ENCODE assay signal across 11 mouse cellular contexts in the genomic region with DNA sequence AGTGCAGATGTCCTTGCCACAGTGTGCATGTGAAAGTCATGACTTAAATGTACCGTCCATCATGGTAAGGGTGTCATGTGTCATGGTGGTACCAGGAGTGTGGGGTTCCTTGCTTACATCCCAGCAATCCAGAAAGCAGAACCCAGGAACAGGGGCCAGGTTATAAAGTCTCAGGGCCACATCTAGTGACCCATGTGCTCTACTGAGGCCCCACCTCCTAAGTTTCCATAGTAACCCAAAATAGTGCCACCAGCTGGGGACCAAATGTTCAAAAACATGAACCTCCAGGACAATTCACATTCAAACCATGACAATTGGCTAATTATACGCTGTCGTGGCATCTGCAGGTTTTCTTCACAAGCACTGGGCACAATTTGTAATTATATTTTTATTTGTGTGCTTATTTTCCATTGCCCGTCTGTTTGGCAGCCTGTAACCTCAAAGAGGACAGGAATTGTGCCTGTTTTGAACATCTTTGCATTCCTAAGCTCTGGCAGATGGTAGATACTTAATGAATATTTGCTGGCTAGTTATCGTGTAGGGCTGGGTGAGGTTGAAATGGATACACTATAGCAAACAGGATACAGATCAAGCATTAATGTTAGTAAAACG.
A peak's percentile ranks its signal among the peaks of the same experiment; 100 is the strongest.
DNase-seq lines count a peak whose midpoint lies in the region; ATAC-seq and TF ChIP-seq lines count a peak whose summit lies in the region.
"Had no signal": no experiment of that assay in that cellular context is flagged by ENCODE, and none has a peak within 500 bp of the region (broad histone marks: within the 10 kb centered on the region; RNA-seq: fewer than 3 reads in every experiment).

No protein-coding gene starts in this region.

- peaks cover 4% of the 10 kb centered on the region; the same call in 1 of the 2 replicates for H3K4me1 ChIP-seq in forebrain, postnatal 0 days (ENCODE audit: insufficient read depth)
- H3K4me1 ChIP-seq: heart, embryonic 15.5 days had no signal

- no peak overlapping the region for H3K4me2 ChIP-seq in forebrain, postnatal 0 days (ENCODE audit: low read depth)
- H3K4me2 ChIP-seq: heart, embryonic 15.5 days; neural tube, embryonic 13.5 days had no signal

- TF ChIP-seq CTCF in forebrain, postnatal 0 days (IDR thresholded peaks at IDR 0.05; ENCODE audit: low read depth) = no peak

- peak; percentile 45; the same call in 1 of the 2 replicates for ATAC-seq in forebrain, postnatal 0 days

- no peaks in the 10 kb centered on the region for H3K36me3 ChIP-seq in forebrain, postnatal 0 days (ENCODE audit: insufficient read depth)
- H3K36me3 ChIP-seq: heart, embryonic 15.5 days; neural tube, embryonic 13.5 days had no signal

- H3K9me3 ChIP-seq in forebrain, postnatal 0 days (ENCODE audit: low read length) = no peaks in the 10 kb centered on the region
- H3K9me3 ChIP-seq: heart, embryonic 15.5 days; neural tube, embryonic 13.5 days had no signal

- no peak overlapping the region for H3K4me3 ChIP-seq in forebrain, postnatal 0 days (ENCODE audit: low read depth, low read length)
- H3K4me3 ChIP-seq: heart, embryonic 15.5 days; neural tube, embryonic 13.5 days had no signal

- H3K27me3 ChIP-seq in forebrain, postnatal 0 days (ENCODE audit: insufficient read depth, low read length) = no peaks in the 10 kb centered on the region
- H3K27me3 ChIP-seq: heart, embryonic 15.5 days; neural tube, embryonic 13.5 days had no signal

- WGBS in forebrain, postnatal 0 days = 36% methylated on average over 6 of the region's 6 CpGs

- peak; percentile 14 for DNase-seq in embryo, embryonic 11 days
- no peak for DNase-seq in embryo, embryonic 10 days (ENCODE audit: low spot score)
- DNase-seq in layer of hippocampus, adult 9-11 months = peak; percentile 45
- DNase-seq in layer of hippocampus, postnatal 36 days = no peak
- peak; percentile 18 for DNase-seq in cerebellum, adult 11-12 months
- no peak for DNase-seq in forebrain, postnatal 0 days
- DNase-seq in gastrocnemius, adult 8-10 months (ENCODE audit: low spot score in 2 of 2) = no peak
- no peak for DNase-seq in urinary bladder, postnatal 25 days (ENCODE audit: low spot score)
- DNase-seq: lung, adult 2 months had no signal

- H3K27ac ChIP-seq in forebrain, postnatal 0 days (ENCODE audit: low read depth, low read length) = no peak overlapping the region
- H3K27ac ChIP-seq: heart, embryonic 15.5 days; neural tube, embryonic 13.5 days had no signal

- no peak overlapping the region for H3K9ac ChIP-seq in forebrain, postnatal 0 days
- H3K9ac ChIP-seq: heart, embryonic 15.5 days; neural tube, embryonic 13.5 days had no signal

Comparison
In these comparisons a context has a peak if more than half of its experiments do, and no peak if none do; other contexts are left out.
1. DNase-seq: peak in embryo, embryonic 11 days (single experiment), layer of hippocampus, adult 9-11 months (single experiment) and cerebellum, adult 11-12 months (single experiment); none in embryo, embryonic 10 days (single experiment), layer of hippocampus, postnatal 36 days (0 of 2), forebrain, postnatal 0 days (single experiment), gastrocnemius, adult 8-10 months (0 of 2) and urinary bladder, postnatal 25 days (single experiment).